In genomic region chr2:12329068-12329407, GRCm38 (mm10) we compare ENCODE assay signal across 15 mouse cellular contexts. TPM values are rescaled to one million over a fixed set of nuclear protein-coding genes. Genes with fewer than 3 reads are reported as not detected.
DNase-seq lines count a peak whose midpoint lies in the region; ATAC-seq lines count a peak whose summit lies in the region.
"Had no signal": no experiment of that assay in that cellular context is flagged by ENCODE, and none has a peak within 500 bp of the region (broad histone marks: within the 10 kb centered on the region; RNA-seq: fewer than 3 reads in every experiment).

No protein-coding gene starts in this region.

- H3K9ac ChIP-seq in heart, embryonic 13.5 days, result 0 out of 2 replicates have a peak overlapping the region, but pooled peaks have one; percentile 14
- no peak overlapping the region for H3K9ac ChIP-seq in hindbrain, embryonic 11.5 days (ENCODE audit: low read depth, low read length)
- no peak overlapping the region for H3K9ac ChIP-seq in midbrain, embryonic 14.5 days (replicated peaks; ENCODE audit: low read length)

- no peaks in the 10 kb centered on the region for H3K36me3 ChIP-seq in heart, embryonic 13.5 days
- H3K36me3 ChIP-seq in hindbrain, embryonic 11.5 days (ENCODE audit: control insufficient read depth, insufficient read depth, low read length), result no peaks in the 10 kb centered on the region
- no peaks in the 10 kb centered on the region for H3K36me3 ChIP-seq in midbrain, embryonic 14.5 days (ENCODE audit: control insufficient read depth, insufficient read depth, low read length)

- H3K27ac ChIP-seq in heart, embryonic 13.5 days (replicated peaks), result peak overlapping the region; percentile 53
- H3K27ac ChIP-seq in hindbrain, embryonic 11.5 days (ENCODE audit: low read depth, low read length), result no peak overlapping the region
- H3K27ac ChIP-seq in midbrain, embryonic 14.5 days (replicated peaks; ENCODE audit: low read depth, low read length), result no peak overlapping the region
- H3K27ac ChIP-seq: macrophage had no signal

- H3K4me2 ChIP-seq in heart, embryonic 13.5 days, result peak overlapping the region; percentile 70
- no peak overlapping the region for H3K4me2 ChIP-seq in hindbrain, embryonic 11.5 days (replicated peaks; ENCODE audit: low read depth, low read length)
- peak overlapping the region; percentile 49 for H3K4me2 ChIP-seq in midbrain, embryonic 14.5 days (ENCODE audit: low read length)

- H3K27me3 ChIP-seq in heart, embryonic 13.5 days (replicated peaks), result no peaks in the 10 kb centered on the region
- H3K27me3 ChIP-seq in hindbrain, embryonic 11.5 days (ENCODE audit: control insufficient read depth, insufficient read depth, low read length), result no peaks in the 10 kb centered on the region
- no peaks in the 10 kb centered on the region for H3K27me3 ChIP-seq in midbrain, embryonic 14.5 days (ENCODE audit: control insufficient read depth, insufficient read depth, low read length)

- 38% methylated on average over 5 of the region's 5 CpGs for WGBS in heart, embryonic 13.5 days
- 28% methylated on average over 5 of the region's 5 CpGs for WGBS in hindbrain, embryonic 11.5 days
- WGBS in midbrain, embryonic 14.5 days, result 28% methylated on average over 5 of the region's 5 CpGs

- no peak for ATAC-seq in heart, embryonic 13.5 days (ENCODE audit: extremely low read depth, insufficient number of reproducible peaks, low FRiP score, low TSS enrichment)
- ATAC-seq in hindbrain, embryonic 11.5 days (ENCODE audit: low FRiP score), result no peak
- ATAC-seq in midbrain, embryonic 14.5 days (ENCODE audit: low FRiP score, low TSS enrichment), result no peak

- no peak overlapping the region for H3K4me3 ChIP-seq in heart, embryonic 13.5 days
- no peak overlapping the region for H3K4me3 ChIP-seq in hindbrain, embryonic 11.5 days (ENCODE audit: low read depth, low read length)
- H3K4me3 ChIP-seq in midbrain, embryonic 14.5 days (replicated peaks; ENCODE audit: low read depth, low read length), result no peak overlapping the region

- peaks cover 32% of the 10 kb centered on the region for H3K4me1 ChIP-seq in heart, embryonic 13.5 days
- H3K4me1 ChIP-seq in hindbrain, embryonic 11.5 days (replicated peaks; ENCODE audit: control insufficient read depth, insufficient read depth, low read length), result no peaks in the 10 kb centered on the region; the same call in 1 of the 2 replicates
- H3K4me1 ChIP-seq in midbrain, embryonic 14.5 days (ENCODE audit: control insufficient read depth, insufficient read depth, low read length), result peaks cover 15% of the 10 kb centered on the region

- no peak for DNase-seq in heart, adult 8-10 months (ENCODE audit: low spot score)
- DNase-seq in embryo, embryonic 11 days, result peak; percentile 20
- peak; percentile 26 for DNase-seq in hindbrain, embryonic 11.5 days (ENCODE audit: low spot score)
- peak; percentile 26 for DNase-seq in midbrain, embryonic 14.5 days
- no peak for DNase-seq in thymus, postnatal 25 days
- no peak for DNase-seq in spleen, postnatal 10 days (ENCODE audit: low spot score in 2 of 2)
- no peak for DNase-seq in c-Kit-positive CD71-positive TER-119-positive erythroid progenitor cells, embryonic 14.5 days (ENCODE audit: low spot score)
- DNase-seq: cerebellum, adult 11 months; gastrocnemius, postnatal 25 days; kidney, postnatal 25 days; left cerebral cortex, postnatal 4 days; thymus, adult 2 months had no signal

- no peaks in the 10 kb centered on the region for H3K9me3 ChIP-seq in heart, embryonic 13.5 days
- H3K9me3 ChIP-seq in hindbrain, embryonic 11.5 days (ENCODE audit: control insufficient read depth, low read length), result no peaks in the 10 kb centered on the region
- H3K9me3 ChIP-seq in midbrain, embryonic 14.5 days (ENCODE audit: control insufficient read depth, low read length), result no peaks in the 10 kb centered on the region

RNA-seq across cellular contexts. Expression of gene Itga8, which starts 27.3 kb away (rescaled TPM):
- polyA plus RNA-seq in heart, embryonic 13.5 days (2015; fragmentation: Nextera tagmentation; extraction: Ambion mirVana), result 9.2 and 10.8 TPM in 2 replicates
- total RNA-seq in heart, adult 8-10 months (2022), result 1 to 10 TPM; 2.8 to 7.7 (median 3.9) TPM
- 3.1 and 3.4 TPM in 2 replicates for polyA plus RNA-seq in hindbrain, embryonic 11.5 days (2014; fragmentation: Nextera tagmentation; extraction: Ambion mirVana)
- polyA plus RNA-seq in midbrain, embryonic 14.5 days (2014; fragmentation: Nextera tagmentation; extraction: Ambion mirVana), result 0.86 and 2.1 TPM in 2 replicates
- total RNA-seq: MEL had no signal

Comparison
In these comparisons a context has a peak if more than half of its experiments do, and no peak if none do; other contexts are left out.
1. DNase-seq: peak in embryo, embryonic 11 days (single experiment), hindbrain, embryonic 11.5 days (single experiment) and midbrain, embryonic 14.5 days (single experiment); none in heart, adult 8-10 months (single experiment), thymus, postnatal 25 days (single experiment), spleen, postnatal 10 days (0 of 2) and c-Kit-positive CD71-positive TER-119-positive erythroid progenitor cells, embryonic 14.5 days (single experiment).